Mouse (Mus musculus): ENCODE results near the gene Tcf7l1. TPM values are rescaled to one million over a fixed set of nuclear protein-coding genes. Genes with fewer than 3 reads are reported as not detected.
A peak's percentile ranks its signal among the peaks of the same experiment; 100 is the strongest.

The Tcf7l1 gene
- polyA plus RNA-seq, 2 experiments, result 3.1 TPM

- no peaks in the 10 kb centered on the region for H3K9me3 ChIP-seq (ENCODE audit: control insufficient read depth, low read length)
- no peak overlapping the region for H3K4me3 ChIP-seq (ENCODE audit: insufficient read depth in 1 of 2, low read depth in 2 of 2, low read length in 2 of 2)
- WGBS (ENCODE audit: insufficient replicate concordance), result 57% methylated on average over 2 of the region's 2 CpGs
These were observed 112.7 kb downstream of the Tcf7l1 start for GRCm38 (mm10) chr6:72676376-72676775.

GRCm38 (mm10) chr6:72673751-72674150, 115.3 kb downstream of the Tcf7l1 start:
- no peaks in the 10 kb centered on the region for H3K36me3 ChIP-seq (replicated peaks; ENCODE audit: control insufficient read depth, insufficient read depth, low read depth)
- no peaks in the 10 kb centered on the region for H3K9me3 ChIP-seq (ENCODE audit: control insufficient read depth, low read length)
- H3K4me3 ChIP-seq (ENCODE audit: insufficient read depth in 1 of 2, low read depth in 2 of 2, low read length in 2 of 2), result no peak overlapping the region
- no peak overlapping the region for H3K9ac ChIP-seq (replicated peaks)
- H3K27me3 ChIP-seq (ENCODE audit: control insufficient read depth, insufficient read depth, low read length), result no peaks in the 10 kb centered on the region
- DNase-seq (ENCODE audit: low read depth in 3 of 3, low spot score in 3 of 3), result no peak
- H3K27ac ChIP-seq, result no peak overlapping the region
- H3K4me2 ChIP-seq (ENCODE audit: low read depth), result no peak overlapping the region
- TF ChIP-seq CTCF (IDR thresholded peaks at IDR 0.05; ENCODE audit: low read depth) (no peak), EP300 (IDR thresholded peaks at IDR 0.05; ENCODE audit: low read depth) (no peak)
- peaks cover 0 to 2% of the 10 kb centered on the region in 2 experiments; a peak in 2 of 4 replicates for H3K4me1 ChIP-seq (replicated peaks; ENCODE audit: control insufficient read depth in 2 of 2, insufficient read depth in 2 of 2, low read length in 1 of 2)
- no peak for ATAC-seq (ENCODE audit: insufficient read depth)

More at GRCm38 (mm10) chr6:72676376-72676775, 112.7 kb downstream of the Tcf7l1 start:
- no peak for TF ChIP-seq EP300 (IDR thresholded peaks at IDR 0.05; ENCODE audit: low read depth)
- 0 out of 2 replicates have a peak, but pooled peaks have one; percentile 3 for TF ChIP-seq CTCF (IDR thresholded peaks at IDR 0.05; ENCODE audit: low read depth)
- no peaks in the 10 kb centered on the region for H3K27me3 ChIP-seq (ENCODE audit: control insufficient read depth, insufficient read depth, low read length)
- no peaks in the 10 kb centered on the region; a peak in 2 of 4 replicates for H3K4me1 ChIP-seq (replicated peaks; ENCODE audit: control insufficient read depth in 2 of 2, insufficient read depth in 2 of 2, low read length in 1 of 2)
- H3K27ac ChIP-seq, result no peak overlapping the region
- H3K4me2 ChIP-seq (ENCODE audit: low read depth), result no peak overlapping the region
- DNase-seq (ENCODE audit: low read depth in 3 of 3, low spot score in 3 of 3), result no peak
- no peak overlapping the region for H3K9ac ChIP-seq (replicated peaks)
- H3K36me3 ChIP-seq (replicated peaks; ENCODE audit: control insufficient read depth, insufficient read depth, low read depth), result no peaks in the 10 kb centered on the region
- ATAC-seq (ENCODE audit: insufficient read depth), result no peak

GRCm38 (mm10) chr6:72671129-72671528, 117.9 kb downstream of the Tcf7l1 start:
- Histone ChIP-seq H3K36me3 (replicated peaks; ENCODE audit: control insufficient read depth, insufficient read depth, low read depth) (no peaks in the 10 kb centered on the region), H3K9me3 (ENCODE audit: control insufficient read depth, low read length) (no peaks in the 10 kb centered on the region), H3K27ac (no peak overlapping the region), H3K4me2 (ENCODE audit: low read depth) (no peak overlapping the region), H3K4me1 (replicated peaks; ENCODE audit: control insufficient read depth in 2 of 2, insufficient read depth in 2 of 2, low read length in 1 of 2) (peaks cover 0 to 2% of the 10 kb centered on the region in 2 experiments; a peak in 2 of 4 replicates), H3K9ac (replicated peaks) (no peak overlapping the region), H3K4me3 (ENCODE audit: insufficient read depth in 1 of 2, low read depth in 2 of 2, low read length in 2 of 2) (no peak overlapping the region), H3K27me3 (ENCODE audit: control insufficient read depth, insufficient read depth, low read length) (no peaks in the 10 kb centered on the region)
- no peak for TF ChIP-seq EP300 (IDR thresholded peaks at IDR 0.05; ENCODE audit: low read depth)
- TF ChIP-seq CTCF (IDR thresholded peaks at IDR 0.05; ENCODE audit: low read depth), result no peak
- DNase-seq (ENCODE audit: low read depth in 3 of 3, low spot score in 3 of 3), result no peak
- 37% methylated on average over 8 of the region's 8 CpGs for WGBS (ENCODE audit: insufficient replicate concordance)
- ATAC-seq (ENCODE audit: insufficient read depth), result no peak

DNA sequence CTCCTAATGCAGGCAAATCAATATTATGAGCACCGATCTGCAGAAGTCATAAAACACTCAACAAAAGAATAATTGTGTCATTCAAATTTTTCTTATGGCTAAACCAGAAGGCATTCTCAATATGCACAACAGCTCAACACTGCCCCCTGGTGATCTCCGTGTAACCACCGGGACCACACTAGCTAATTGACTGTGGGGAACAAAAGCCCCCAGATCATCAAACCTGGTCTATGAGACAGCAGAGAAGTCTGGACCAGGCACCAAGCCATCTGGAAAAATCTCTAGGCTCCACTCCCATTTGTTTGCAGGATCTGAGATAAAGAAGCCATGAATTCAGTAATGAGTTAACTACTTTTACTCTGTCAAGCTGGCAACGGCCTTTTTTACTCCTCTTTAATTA, 122.0 kb downstream of the Tcf7l1 start:
- WGBS (ENCODE audit: insufficient replicate concordance), result 48% methylated on average over 4 of the region's 4 CpGs
- Histone ChIP-seq H3K36me3 (replicated peaks; ENCODE audit: control insufficient read depth, insufficient read depth, low read depth) (no peaks in the 10 kb centered on the region), H3K9me3 (ENCODE audit: control insufficient read depth, low read length) (no peaks in the 10 kb centered on the region), H3K4me1 (replicated peaks; ENCODE audit: control insufficient read depth in 2 of 2, insufficient read depth in 2 of 2, low read length in 1 of 2) (peaks cover 0 to 12% of the 10 kb centered on the region in 2 experiments; a peak in 2 of 4 replicates), H3K27ac (no peak overlapping the region), H3K9ac (replicated peaks) (no peak overlapping the region), H3K27me3 (ENCODE audit: control insufficient read depth, insufficient read depth, low read length) (no peaks in the 10 kb centered on the region), H3K4me3 (ENCODE audit: insufficient read depth in 1 of 2, low read depth in 2 of 2, low read length in 2 of 2) (no peak overlapping the region), H3K4me2 (ENCODE audit: low read depth) (no peak overlapping the region)
- ATAC-seq (ENCODE audit: insufficient read depth) (no peak), DNase-seq (ENCODE audit: low read depth in 3 of 3, low spot score in 3 of 3) (no peak)
- TF ChIP-seq CTCF (IDR thresholded peaks at IDR 0.05; ENCODE audit: low read depth), result peak; percentile 63
- TF ChIP-seq EP300 (IDR thresholded peaks at IDR 0.05; ENCODE audit: low read depth), result no peak

DNA sequence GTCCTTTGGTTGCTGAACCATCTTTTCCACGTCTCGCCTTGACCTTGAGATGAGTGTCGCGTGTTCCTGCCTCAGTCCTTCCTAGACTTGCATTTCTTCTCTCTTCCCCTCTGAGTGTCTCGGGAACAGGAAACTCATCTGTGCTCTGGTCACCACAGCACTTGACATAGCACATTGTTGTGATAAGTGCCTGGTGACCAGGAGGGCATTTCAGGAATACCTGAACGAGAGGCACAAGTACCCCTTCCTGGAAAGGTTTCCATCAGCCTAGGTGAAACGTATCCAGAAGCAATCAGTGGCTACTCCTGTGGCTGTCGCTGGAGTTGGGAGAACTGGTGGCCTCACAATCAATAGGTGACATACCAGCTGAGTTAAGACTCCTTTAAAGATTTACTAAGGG, 124.8 kb downstream of the Tcf7l1 start:
- no peak overlapping the region for H3K27ac ChIP-seq
- H3K27me3 ChIP-seq (ENCODE audit: control insufficient read depth, insufficient read depth, low read length), result no peaks in the 10 kb centered on the region
- H3K9ac ChIP-seq (replicated peaks), result no peak overlapping the region
- no peaks in the 10 kb centered on the region for H3K36me3 ChIP-seq (replicated peaks; ENCODE audit: control insufficient read depth, insufficient read depth, low read depth)
- WGBS (ENCODE audit: insufficient replicate concordance), result 28% methylated on average over 8 of the region's 8 CpGs
- no peaks in the 10 kb centered on the region for H3K9me3 ChIP-seq (ENCODE audit: control insufficient read depth, low read length)
- H3K4me1 ChIP-seq (replicated peaks; ENCODE audit: control insufficient read depth in 2 of 2, insufficient read depth in 2 of 2, low read length in 1 of 2), result peaks cover 0 to 16% of the 10 kb centered on the region in 2 experiments; a peak in 2 of 4 replicates
- ATAC-seq (ENCODE audit: insufficient read depth), result no peak
- no peak for TF ChIP-seq EP300 (IDR thresholded peaks at IDR 0.05; ENCODE audit: low read depth)
- TF ChIP-seq CTCF (IDR thresholded peaks at IDR 0.05; ENCODE audit: low read depth), result no peak
- no peak overlapping the region for H3K4me3 ChIP-seq (ENCODE audit: insufficient read depth in 1 of 2, low read depth in 2 of 2, low read length in 2 of 2)
- no peak for DNase-seq (ENCODE audit: low read depth in 3 of 3, low spot score in 3 of 3)
- H3K4me2 ChIP-seq (ENCODE audit: low read depth), result no peak overlapping the region
